Mouse (Mus musculus) cerebellum, adult 2 months (tissue): ENCODE data around the gene Tmem270.

Experiments used
- CTCF ChIP-seq: fragments of 200-500 bp; IDR thresholded peaks from 2 replicates; pipeline ENCODE4 v1.5.1; 2011; ENCODE audit warnings: low read depth, mild to moderate bottlenecking, control low read depth, low read length, moderate library complexity, borderline replicate concordance; ENCODE audit not compliant: insufficient read depth
- POLR2A ChIP-seq: fragments of 200-500 bp; IDR thresholded peaks from 2 replicates; pipeline ENCODE4 v1.6.1; 2011; ENCODE audit warnings: low read length, control low read depth, borderline replicate concordance; ENCODE audit not compliant: insufficient read depth

GRCm38 (mm10) chr5:134946063-134946856 lies 39.7 kb upstream of the Tmem270 start:
- TF ChIP-seq CTCF (no peak), POLR2A (no peak)
